Mouse (Mus musculus): Measurements from ENCODE around the gene Ms4a15. TPM values are rescaled to one million over a fixed set of nuclear protein-coding genes. Genes with fewer than 3 reads are reported as not detected.

Ms4a15 gene
- total and polyA plus RNA-seq, 3 experiments = 0.37 TPM; not detected in 2

DNA sequence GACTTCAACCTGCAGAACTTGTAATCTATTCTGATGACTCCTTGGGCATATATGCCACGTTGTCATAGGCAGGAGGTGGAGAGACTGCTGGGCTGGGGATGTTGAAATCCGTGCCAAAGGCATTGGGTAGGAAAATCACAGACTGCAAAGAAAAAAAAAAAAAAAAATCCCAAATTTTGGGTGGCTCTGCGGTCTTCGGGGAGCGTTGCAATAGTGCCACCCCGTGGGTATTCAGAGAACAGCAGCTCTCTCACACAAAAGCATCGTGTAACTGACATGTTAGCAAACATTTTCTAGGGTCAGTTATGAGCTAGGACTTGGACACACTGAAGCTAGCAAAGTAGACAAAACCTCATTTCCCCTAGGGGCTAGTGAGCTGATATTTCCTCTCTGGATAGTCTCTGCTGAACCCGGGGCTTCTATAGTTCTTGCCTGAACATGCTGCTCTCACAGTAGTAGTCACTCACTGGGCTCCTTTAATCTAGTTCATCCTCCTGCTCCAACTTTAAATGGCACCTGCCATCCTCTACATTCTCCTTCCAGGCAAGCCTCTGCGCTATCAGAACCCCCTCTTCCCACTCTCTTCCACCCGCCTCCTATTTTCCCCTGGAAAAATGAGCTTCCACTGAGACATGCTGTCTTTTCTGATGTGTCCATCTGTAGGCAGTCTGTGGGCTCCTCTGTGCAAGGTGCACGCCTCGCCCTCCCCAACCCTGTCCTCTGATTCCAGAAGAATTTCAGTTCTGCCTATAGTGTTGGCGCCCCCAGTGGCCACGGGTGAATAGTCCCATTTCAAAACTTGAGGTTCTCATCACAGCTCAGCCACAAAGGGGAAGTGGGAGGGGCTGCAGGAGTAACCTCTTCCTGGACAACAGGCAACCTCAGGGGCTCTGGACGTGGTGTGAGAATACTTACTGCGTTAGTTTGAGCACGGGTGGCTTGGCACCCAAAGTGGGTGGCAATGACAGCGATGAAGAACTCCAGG, 13.6 kb downstream of the Ms4a15 start:
- peaks cover 5% of the 10 kb centered on the region for H3K27me3 ChIP-seq (replicated peaks)
- H3K79me2 ChIP-seq (replicated peaks; ENCODE audit: control insufficient read depth, extremely low read depth, insufficient read depth, poor library complexity, severe bottlenecking) = no peaks in the 10 kb centered on the region
- H3K4me1 ChIP-seq (ENCODE audit: control insufficient read depth in 1 of 2, insufficient read depth in 2 of 2) = peaks cover 4 to 20% of the 10 kb centered on the region in 2 experiments
- no peaks in the 10 kb centered on the region for H3K36me3 ChIP-seq (replicated peaks in 1 of 2; ENCODE audit: control insufficient read depth in 1 of 2, insufficient read depth in 1 of 2, low read length in 1 of 2)
- dilution Hi-C loops (cut with MboI; ENCODE audit: extremely low pct_ligation_motif_present, extremely low pct_unique_long_range_greater_than_20kb, low sequenced_read_pairs) (no loop called here), in situ Hi-C loops (cut with MboI; ENCODE audit: low pct_ligation_motif_present, low pct_unique_long_range_greater_than_20kb, low sequenced_read_pairs) (no loop called here)
- DNase-seq (ENCODE audit: extremely low read depth) = peak; percentile 95
- no peak overlapping the region for H3K27ac ChIP-seq (ENCODE audit: insufficient read depth, low read depth)
- H3K4me2 ChIP-seq (ENCODE audit: insufficient read depth, low read depth, poor library complexity, severe bottlenecking) = peak overlapping the region; percentile 100
- no peaks in the 10 kb centered on the region for H3K9me3 ChIP-seq (replicated peaks; ENCODE audit: low read length)
- peak overlapping the region; percentile 44; the same call in 1 of the 2 replicates for H3K9ac ChIP-seq (ENCODE audit: insufficient read depth, low read depth)
- peak overlapping the region; percentile 53 to 73 (median 54) for H3K4me3 ChIP-seq (replicated peaks in 1 of 3; ENCODE audit: low read depth in 2 of 3, low read length in 2 of 3, poor library complexity in 1 of 3)
- TF ChIP-seq PAX5 (IDR thresholded peaks at IDR 0.05; ENCODE audit: low read length) = no peak
- TF ChIP-seq USF1 (IDR thresholded peaks at IDR 0.05; ENCODE audit: low read depth, low read length) = no peak
- peak; percentile 68 for TF ChIP-seq POLR2A (IDR thresholded peaks at IDR 0.05; ENCODE audit: low read depth, low read length)
- TF ChIP-seq KAT2A (IDR thresholded peaks at IDR 0.05; ENCODE audit: insufficient replicate concordance, low read length) = no peak
- TF ChIP-seq MAFK (IDR thresholded peaks at IDR 0.05; ENCODE audit: insufficient replicate concordance, low read length) = no peak
- TF ChIP-seq JUND (conservative IDR thresholded peaks at IDR 0.05; ENCODE audit: low read depth, low read length) = 0 out of 2 replicates have a peak, but pooled peaks have one; percentile 37
- TF ChIP-seq ETS1 (conservative IDR thresholded peaks at IDR 0.05; ENCODE audit: low read depth, low read length) = 0 out of 2 replicates have a peak, but pooled peaks have one; percentile 8
- no peak for TF ChIP-seq CHD1 (IDR thresholded peaks at IDR 0.05; ENCODE audit: low read depth, low read length)
- peak; percentile 96 for TF ChIP-seq ZNF384 (IDR thresholded peaks at IDR 0.05; ENCODE audit: low read depth, low read length)
- no peak for TF ChIP-seq E2F4 (IDR thresholded peaks at IDR 0.05; ENCODE audit: insufficient replicate concordance, low read depth, low read length)
- TF ChIP-seq TCF12 (IDR thresholded peaks at IDR 0.05; ENCODE audit: low read depth, low read length) = peak; percentile 42; the same call in 1 of the 2 replicates
- TF ChIP-seq BHLHE40 (IDR thresholded peaks at IDR 0.05; ENCODE audit: low read depth, low read length) = no peak; the same call in 1 of the 2 replicates
- no peak for TF ChIP-seq ZKSCAN1 (IDR thresholded peaks at IDR 0.05; ENCODE audit: borderline replicate concordance, low read depth, low read length)
- no peak; the same call in 1 of the 2 replicates for TF ChIP-seq EP300 (IDR thresholded peaks at IDR 0.05; ENCODE audit: low read length)
- TF ChIP-seq POLR2AphosphoS2 (IDR thresholded peaks at IDR 0.05; ENCODE audit: low read depth, low read length) = no peak
- no peak for TF ChIP-seq NRF1 (IDR thresholded peaks at IDR 0.05; ENCODE audit: low read depth, low read length)
- TF ChIP-seq CHD2 (IDR thresholded peaks at IDR 0.05; ENCODE audit: low read length) = no peak; the same call in 1 of the 2 replicates
- no peak for TF ChIP-seq UBTF (IDR thresholded peaks at IDR 0.05; ENCODE audit: low read depth, low read length)
- no peak for TF ChIP-seq SIN3A (IDR thresholded peaks at IDR 0.05; ENCODE audit: low read length)
- TF ChIP-seq ELF1 (IDR thresholded peaks at IDR 0.05; ENCODE audit: low read depth, low read length) = peak; percentile 85
- TF ChIP-seq MAX (IDR thresholded peaks at IDR 0.05; ENCODE audit: low read length) = no peak
- TF ChIP-seq MYC (IDR thresholded peaks at IDR 0.05; ENCODE audit: low read depth, low read length) = no peak
- TF ChIP-seq IRF4 (IDR thresholded peaks at IDR 0.05; ENCODE audit: low read depth, low read length) = peak; percentile 85
- TF ChIP-seq GABPA (IDR thresholded peaks at IDR 0.05; ENCODE audit: insufficient replicate concordance, low read depth, low read length) = no peak
- peak; percentile 39; the same call in 1 of the 2 replicates for TF ChIP-seq HCFC1 (IDR thresholded peaks at IDR 0.05; ENCODE audit: low read depth, low read length)
- peak; percentile 62 for TF ChIP-seq SMC3 (IDR thresholded peaks at IDR 0.05; ENCODE audit: low read depth, low read length)
- TF ChIP-seq TBP (conservative IDR thresholded peaks at IDR 0.05; ENCODE audit: low read depth, low read length) = no peak
- TF ChIP-seq RAD21 (IDR thresholded peaks at IDR 0.05; ENCODE audit: low read depth, low read length) = peak; percentile 81
- no peak for TF ChIP-seq USF2 (conservative IDR thresholded peaks at IDR 0.05; ENCODE audit: low read depth, low read length)
- no peak; the same call in 1 of the 2 replicates for TF ChIP-seq RCOR1 (conservative IDR thresholded peaks at IDR 0.05; ENCODE audit: low read depth, low read length)
- TF ChIP-seq MEF2A (IDR thresholded peaks at IDR 0.05; ENCODE audit: borderline replicate concordance, low read depth, low read length) = 0 out of 2 replicates have a peak, but pooled peaks have one; percentile 36
- peak; percentile 59 for TF ChIP-seq NELFE (IDR thresholded peaks at IDR 0.05; ENCODE audit: low read depth, low read length)
- no peak for TF ChIP-seq ZMIZ1 (IDR thresholded peaks at IDR 0.05; ENCODE audit: low read depth, low read length)
- TF ChIP-seq MXI1 (IDR thresholded peaks at IDR 0.05; ENCODE audit: low read depth, low read length) = no peak
- peak; percentile 42; the same call in 1 of the 2 replicates for TF ChIP-seq MAZ (IDR thresholded peaks at IDR 0.05; ENCODE audit: low read depth, low read length)
- no peak for TF ChIP-seq ZC3H11A (IDR thresholded peaks at IDR 0.05; ENCODE audit: low read depth, low read length)
- TF ChIP-seq CTCF (conservative IDR thresholded peaks at IDR 0.05 in 1 of 2, IDR thresholded peaks at IDR 0.05 in 1 of 2; ENCODE audit: low read depth in 2 of 2, low read length in 2 of 2) = peak; percentile 85 to 87

Measured in CH12.LX (cell line).